Mouse (Mus musculus) Patski (cell line): ENCODE measurements around the gene Plekhm1. TPM values are rescaled to one million over a fixed set of nuclear protein-coding genes. Genes with fewer than 3 reads are reported as not detected.

ENCODE experiments used
- ATAC-seq: fragments of 100-300 bp; one replicate; pipeline ENCODE4 v1.8.0; 2021
- CTCF ChIA-PET: fragments of 350-600 bp; sonication (Branson Sonifier 250); formaldehyde crosslinking; loops from one replicate; lab custom pipeline; 2022; ENCODE audit warnings: inconsistent platforms; lab: Charles Lee
- POLR2A ChIA-PET: fragments of 350-600 bp; sonication (Branson Sonifier 250); formaldehyde crosslinking; loops from one replicate; lab custom pipeline; 2022; ENCODE audit warnings: antibody characterized with exemption, inconsistent platforms; lab: Charles Lee
- DNase-seq: peaks from one replicate; pipeline ENCODE4 v3.0.0-alpha.2; 2011; ENCODE audit warnings: low read depth, low spot score
- H3K27me3 ChIP-seq: fragments of 371-371 bp; one replicate; pipeline ENCODE4 v1.5.1; 2021
- CTCF ChIP-seq: fragments of 100-300 bp; IDR thresholded peaks from one replicate; pipeline ENCODE4 v1.5.1; 2021
- in situ Hi-C: fragments of 300-500 bp; cut with MboI; formaldehyde crosslinking; loops from 3 replicates; pipeline ENCODE4 v1.11.1; 2018; ENCODE audit warnings: low pct_unique_long_range_greater_than_20kb, mixed read lengths
- polyA plus RNA-seq: library from polyadenylated mRNA; unstranded; gene quantifications from one replicate; pipeline ENCODE4 v1.2.3, GENCODE M21; 2021

The Plekhm1 gene
- polyA plus RNA-seq, 1 experiment from 2014 or later: 33.5 TPM

GRCm38 (mm10) chr11:103346236-103346635 lies 66.3 kb downstream of the Plekhm1 start:
- in situ Hi-C loops: no loop called here
- no peak for ATAC-seq
- POLR2A ChIA-PET: no interaction called here

GRCm38 (mm10) chr11:103345408-103346091 lies 66.9 kb downstream of the Plekhm1 start:
- no peaks in the 10 kb centered on the region for H3K27me3 ChIP-seq
- CTCF ChIA-PET: interaction anchor here (1.7 kb wide), 1 partner anchor 12 kb away, joined by 3 read pairs; no protein-coding TSS in a partner anchor
- DNase-seq: no peak
- no peak for ATAC-seq
- POLR2A ChIA-PET: no interaction called here
- in situ Hi-C loops: no loop called here
- TF ChIP-seq CTCF: no peak

More at GRCm38 (mm10) chr11:103346236-103346635, 66.3 kb downstream of the Plekhm1 start:
- TF ChIP-seq CTCF: no peak
- H3K27me3 ChIP-seq: no peaks in the 10 kb centered on the region
- CTCF ChIA-PET: interaction anchor here (1.7 kb wide), 1 partner anchor 13 kb away, joined by 3 read pairs; no protein-coding TSS in a partner anchor
- no peak for DNase-seq

GRCm38 (mm10) chr11:103344494-103345332 lies 67.8 kb downstream of the Plekhm1 start:
- no peaks in the 10 kb centered on the region for H3K27me3 ChIP-seq
- ChIA-PET POLR2A (no interaction called here), CTCF (interaction anchor here (1.3 to 1.7 kb wide), 2 partner anchors 11 to 15 kb away, joined by 3 read pairs; no protein-coding TSS in a partner anchor)
- DNase-seq: no peak
- no peak for ATAC-seq
- in situ Hi-C loops: no loop called here
- no peak for TF ChIP-seq CTCF

- ATAC-seq (no peak), DNase-seq (no peak)
- no peak for TF ChIP-seq CTCF
- no peaks in the 10 kb centered on the region for H3K27me3 ChIP-seq
- ChIA-PET CTCF (interaction anchor here (1.3 to 1.4 kb wide), 2 partner anchors 11 to 16 kb away, joined by 3 read pairs; no protein-coding TSS in a partner anchor), POLR2A (no interaction called here)
- in situ Hi-C loops: no loop called here
Measured at GRCm38 (mm10) chr11:103343881-103344280, 68.6 kb downstream of the Plekhm1 start.

- no peaks in the 10 kb centered on the region for H3K27me3 ChIP-seq
- CTCF ChIA-PET: interaction anchor here (1.4 kb wide), 1 partner anchor 10 kb away, joined by 3 read pairs; no protein-coding TSS in a partner anchor
- in situ Hi-C loops: no loop called here
- ATAC-seq (no peak), DNase-seq (no peak)
- POLR2A ChIA-PET: no interaction called here
- no peak for TF ChIP-seq CTCF
Measured at GRCm38 (mm10) chr11:103343063-103343462, 69.4 kb downstream of the Plekhm1 start.

DNA sequence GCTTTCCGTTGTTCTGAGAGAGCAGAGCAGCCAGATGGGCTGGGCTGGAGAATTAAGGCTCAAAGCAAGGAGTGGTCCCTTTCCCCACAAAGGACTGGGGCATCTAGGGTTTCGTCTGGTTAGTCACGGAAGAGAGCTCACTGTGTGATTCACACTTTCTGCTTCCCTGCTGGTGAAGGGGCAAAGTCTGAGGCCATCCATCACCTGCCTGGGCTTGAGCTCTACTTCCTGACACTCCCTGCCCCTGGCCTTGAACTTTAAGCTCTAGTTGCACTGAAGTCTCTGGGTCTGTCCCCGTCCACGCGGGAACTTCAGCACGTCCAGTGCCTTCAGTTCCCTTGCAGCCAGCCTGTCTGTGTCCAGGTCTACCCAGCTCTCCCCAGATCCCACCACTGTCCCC lies 71.8 kb downstream of the Plekhm1 start:
- DNase-seq (no peak), ATAC-seq (peak; percentile 74)
- CTCF ChIA-PET: interaction anchor here (1.1 to 1.4 kb wide), 5 partner anchors 10 to 18 kb away, joined by 3 to 7 read pairs (median 4); no protein-coding TSS in a partner anchor
- TF ChIP-seq CTCF: no peak
- H3K27me3 ChIP-seq: no peaks in the 10 kb centered on the region
- in situ Hi-C loops: no loop called here
- POLR2A ChIA-PET: interaction anchor here (0.6 to 1.2 kb wide), 2 partner anchors 18 to 21 kb away, joined by 4 to 5 read pairs; no protein-coding TSS in a partner anchor

- no peak for TF ChIP-seq CTCF
- H3K27me3 ChIP-seq: no peaks in the 10 kb centered on the region
- no peak for DNase-seq
- ChIA-PET CTCF (interaction anchor here (1.1 to 1.4 kb wide), 5 partner anchors 10 to 19 kb away, joined by 3 to 7 read pairs (median 4); no protein-coding TSS in a partner anchor), POLR2A (interaction anchor here (0.6 to 1.2 kb wide), 2 partner anchors 19 to 21 kb away, joined by 4 to 5 read pairs; no protein-coding TSS in a partner anchor)
- no peak for ATAC-seq
- in situ Hi-C loops: no loop called here
Measured at GRCm38 (mm10) chr11:103340130-103340529, 72.4 kb downstream of the Plekhm1 start.

DNA sequence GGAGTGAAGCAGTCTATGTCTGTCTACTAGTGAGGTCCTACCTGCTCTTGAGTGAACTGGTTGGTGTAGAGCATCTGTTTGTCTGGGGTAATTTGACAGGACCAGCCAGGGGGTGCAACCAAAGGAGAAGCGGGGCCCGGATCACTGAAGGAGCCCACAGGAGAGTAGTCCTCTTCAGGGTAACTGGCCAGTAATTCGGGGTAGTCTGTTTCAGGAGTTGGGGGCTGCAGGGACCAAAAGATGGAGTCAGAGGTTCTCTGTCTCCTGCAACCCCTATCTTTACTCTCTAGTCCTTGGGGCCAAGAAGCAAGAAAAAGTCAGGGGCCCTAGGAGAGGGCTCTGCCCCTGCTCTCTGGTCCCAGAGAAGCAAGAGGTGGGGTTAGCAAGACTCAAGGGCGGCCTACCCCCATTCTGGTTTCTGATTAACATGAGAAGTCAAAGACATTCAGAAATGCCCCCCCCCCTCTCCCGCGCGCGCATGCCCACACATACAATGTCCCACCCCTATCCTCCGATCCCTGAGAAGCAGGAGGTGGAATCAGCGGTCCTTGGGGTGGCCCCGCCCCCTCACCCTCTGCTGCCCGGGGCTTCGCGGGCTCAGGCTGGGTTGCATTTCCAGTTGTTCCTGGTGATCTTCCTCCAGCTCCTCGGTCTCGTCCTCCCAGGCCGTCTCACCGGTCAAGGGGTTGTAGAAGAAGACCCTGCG lies 72.9 kb downstream of the Plekhm1 start:
- no peak for ATAC-seq
- no peak for TF ChIP-seq CTCF
- POLR2A ChIA-PET: interaction anchor here (1.2 kb wide), 1 partner anchor 19 kb away, joined by 5 read pairs; no protein-coding TSS in a partner anchor
- DNase-seq: no peak
- in situ Hi-C loops: loop anchor here (5.0 to 10.0 kb wide), 3 partner anchors 58 to 215 kb away; no protein-coding TSS in a partner anchor
- CTCF ChIA-PET: interaction anchor here (1.2 to 1.4 kb wide), 3 partner anchors 11 to 19 kb away, joined by 3 to 7 read pairs (median 7); no protein-coding TSS in a partner anchor
- H3K27me3 ChIP-seq: no peaks in the 10 kb centered on the region

DNA sequence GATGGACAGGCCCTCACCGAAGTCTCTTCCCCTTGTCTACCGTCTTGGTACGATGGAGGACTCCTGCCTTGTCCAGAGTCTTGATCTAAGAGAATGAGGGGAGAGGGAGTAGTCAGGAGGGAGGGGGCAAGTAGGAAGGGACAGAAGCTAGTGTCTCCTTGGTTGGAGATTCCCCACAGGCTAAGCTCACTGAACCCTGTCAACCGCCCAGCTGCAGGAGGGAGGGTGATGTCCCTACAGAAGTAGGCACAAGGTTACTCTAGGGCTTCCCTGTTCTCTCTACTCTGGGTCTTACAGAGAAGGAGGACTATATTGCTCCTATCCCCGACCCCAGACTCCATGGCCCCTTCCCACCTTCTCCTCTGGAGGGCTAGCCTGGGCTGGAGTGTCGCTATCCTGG lies 73.8 kb downstream of the Plekhm1 start:
- ATAC-seq (no peak), DNase-seq (no peak)
- ChIA-PET POLR2A (interaction anchor here (0.9 kb wide), 1 partner anchor 34 kb away, joined by 5 read pairs; no protein-coding TSS in a partner anchor), CTCF (no interaction called here)
- TF ChIP-seq CTCF: no peak
- in situ Hi-C loops: loop anchor here (5.0 to 10.0 kb wide), 3 partner anchors 59 to 216 kb away; no protein-coding TSS in a partner anchor
- H3K27me3 ChIP-seq: no peaks in the 10 kb centered on the region
